Mouse (Mus musculus) limb, embryonic 14.5 days (tissue): ENCODE results near the gene Klb. TPM values are rescaled to one million over a fixed set of nuclear protein-coding genes. Genes with fewer than 3 reads are reported as not detected.

Experiments used
- ATAC-seq: fragments of 200-750 bp; cut with Nextera tagmentation; 2 replicates; pipeline ENCODE4 v1.8.0; 2017; ENCODE audit warnings: low read depth, moderate number of reproducible peaks, moderate TSS enrichment; ENCODE audit not compliant: low FRiP score
- DNase-seq: peaks from one replicate; pipeline ENCODE4 v3.0.0-alpha.2; 2015; ENCODE audit warnings: low spot score
- H3K27ac ChIP-seq: fragments of 300-500 bp; sonication (generic); replicated peaks from 2 replicates; pipeline ENCODE4 v1.5.1; 2014; ENCODE audit warnings: low read depth, mild to moderate bottlenecking, low read length, moderate library complexity, mixed read lengths
- H3K27me3 ChIP-seq: fragments of 300-500 bp; sonication (generic); 2 replicates; pipeline ENCODE4 v1.6.1; 2014; ENCODE audit warnings: low read length, mixed read lengths; ENCODE audit not compliant: control insufficient read depth, insufficient read depth
- H3K36me3 ChIP-seq: fragments of 300-500 bp; sonication (generic); 2 replicates; pipeline ENCODE4 v1.6.1; 2014; ENCODE audit warnings: mild to moderate bottlenecking, low read length, moderate library complexity, mixed read lengths; ENCODE audit not compliant: control insufficient read depth, insufficient read depth
- H3K4me1 ChIP-seq: fragments of 300-500 bp; sonication (generic); 2 replicates; pipeline ENCODE4 v1.6.1; 2014; ENCODE audit warnings: antibody characterized with exemption, low read length, mixed read lengths; ENCODE audit not compliant: control insufficient read depth, insufficient read depth
- H3K4me2 ChIP-seq: fragments of 300-500 bp; sonication (generic); replicated peaks from 2 replicates; pipeline ENCODE4 v1.6.1; 2014; ENCODE audit warnings: low read depth, mild to moderate bottlenecking, low read length, moderate library complexity; ENCODE audit not compliant: severe bottlenecking
- H3K4me3 ChIP-seq: fragments of 300-500 bp; sonication (generic); replicated peaks from 2 replicates; pipeline ENCODE4 v1.5.1; 2014; ENCODE audit warnings: low read length
- H3K9ac ChIP-seq: fragments of 300-500 bp; sonication (generic); 2 replicates; pipeline ENCODE4 v1.6.1; 2014; ENCODE audit warnings: mild to moderate bottlenecking, low read depth, low read length, moderate library complexity; ENCODE audit not compliant: severe bottlenecking
- H3K9me3 ChIP-seq: fragments of 300-500 bp; sonication (generic); 2 replicates; pipeline ENCODE4 v1.6.1; 2016; ENCODE audit warnings: low read length; ENCODE audit not compliant: control insufficient read depth
- POLR2A ChIP-seq: fragments of 200-500 bp; IDR thresholded peaks from 2 replicates; pipeline ENCODE4 v1.8.0; 2012; ENCODE audit warnings: inconsistent platforms, mild to moderate bottlenecking, moderate library complexity, borderline replicate concordance; ENCODE audit not compliant: insufficient read depth, insufficient read length; ENCODE audit errors: extremely low read depth
- WGBS: fragments of 180-500 bp; shearing (Covaris S2); extraction: QIAGEN DNeasy Blood & Tissue Kit; methylation state at CpG from one replicate; pipeline ENCODE4 v1.1.7; 2014; 5-methylcytosine and 5-hydroxymethylcytosine counted together
- polyA plus RNA-seq, 2 experiments: library from polyadenylated mRNA; depleted of rRNA in 1 of 2; stranded (reverse) in 1 of 2; unstranded in 1 of 2; fragments of >200 nt; fragmentation: Nextera tagmentation in 1 of 2; extraction: Ambion mirVana in 1 of 2; gene quantifications; 2 replicates each; pipeline versions ENCODE4 v1.2.1 to v1.2.3; 2012 to 2014

Gene Klb
- polyA plus RNA-seq, 2 experiments, result 0.11 TPM; not detected in 1

GRCm38 (mm10) chr5:65390648-65391644 is 42.8 kb downstream of the Klb start, which contains the start of the genes Rpl9 and Lias:
TSS of gene Rpl9 (minus strand) at chr5:65391444.
TSS of gene Lias (plus strand) at chr5:65391497.
- WGBS, result under 1% methylated on average over 83 of the region's 83 CpGs
- Histone ChIP-seq H3K9me3 (no peaks in the 10 kb centered on the region), H3K36me3 (peaks cover 45% of the 10 kb centered on the region), H3K4me1 (peaks cover 15% of the 10 kb centered on the region), H3K4me2 (peak within 1 kb of the TSS; percentile 86), H3K27me3 (no peaks in the 10 kb centered on the region), H3K4me3 (peak within 1 kb of the TSS; percentile 99), H3K27ac (peak within 1 kb of the TSS; percentile 90), H3K9ac (peak within 1 kb of the TSS; percentile 99)
- ATAC-seq, result peak; percentile 95
- DNase-seq, result peak; percentile 98
- TF ChIP-seq POLR2A, result peak; percentile 79; the same call in 1 of the 2 replicates

GRCm38 (mm10) chr5:65391753-65392152 is 43.6 kb downstream of the Klb start:
- Histone ChIP-seq H3K4me3 (peak overlapping the region; percentile 99), H3K9me3 (no peaks in the 10 kb centered on the region), H3K36me3 (peaks cover 52% of the 10 kb centered on the region), H3K27me3 (no peaks in the 10 kb centered on the region), H3K9ac (peak overlapping the region; percentile 99), H3K4me1 (peaks cover 15% of the 10 kb centered on the region), H3K27ac (peak overlapping the region; percentile 67; the same call in 1 of the 2 replicates), H3K4me2 (peak overlapping the region; percentile 74)
- TF ChIP-seq POLR2A, result no peak
- DNase-seq (peak; percentile 54), ATAC-seq (0 out of 2 replicates have a peak, but pooled peaks have one; percentile 55)
- 3% methylated on average over 12 of the region's 12 CpGs for WGBS

- H3K9me3 ChIP-seq, result no peaks in the 10 kb centered on the region
- no peak overlapping the region for H3K27ac ChIP-seq
- H3K36me3 ChIP-seq, result peaks cover 48% of the 10 kb centered on the region
- ATAC-seq (no peak), DNase-seq (no peak)
- 92% methylated on average over 7 of the region's 7 CpGs for WGBS
- TF ChIP-seq POLR2A, result no peak
- H3K4me1 ChIP-seq, result peaks cover 13% of the 10 kb centered on the region
- H3K27me3 ChIP-seq, result no peaks in the 10 kb centered on the region
- H3K9ac ChIP-seq, result no peak overlapping the region
- no peak overlapping the region for H3K4me3 ChIP-seq
- no peak overlapping the region for H3K4me2 ChIP-seq
Observed at GRCm38 (mm10) chr5:65394425-65394824, 46.3 kb downstream of the Klb start.

GRCm38 (mm10) chr5:65401251-65401994 is 53.3 kb downstream of the Klb start:
- peak; percentile 50; the same call in 1 of the 2 replicates for ATAC-seq
- Histone ChIP-seq H3K4me2 (no peak overlapping the region), H3K36me3 (peaks cover 70% of the 10 kb centered on the region)

GRCm38 (mm10) chr5:65407989-65408388 is 59.9 kb downstream of the Klb start:
- DNase-seq (no peak), ATAC-seq (no peak)
- H3K4me1 ChIP-seq, result no peaks in the 10 kb centered on the region
- WGBS, result 57% methylated on average over 12 of the region's 12 CpGs
- H3K4me2 ChIP-seq, result no peak overlapping the region
- H3K27ac ChIP-seq, result no peak overlapping the region
- H3K27me3 ChIP-seq, result no peaks in the 10 kb centered on the region
- H3K4me3 ChIP-seq, result no peak overlapping the region
- H3K9ac ChIP-seq, result no peak overlapping the region
- H3K9me3 ChIP-seq, result no peaks in the 10 kb centered on the region
- TF ChIP-seq POLR2A, result no peak
- peaks cover 66% of the 10 kb centered on the region for H3K36me3 ChIP-seq

More at GRCm38 (mm10) chr5:65401251-65401994, 53.3 kb downstream of the Klb start:
- no peaks in the 10 kb centered on the region for H3K27me3 ChIP-seq
- peak; percentile 60 for DNase-seq
- 33% methylated on average over 2 of the region's 2 CpGs for WGBS
- no peak overlapping the region for H3K27ac ChIP-seq
- TF ChIP-seq POLR2A, result 0 out of 2 replicates have a peak, but pooled peaks have one; percentile 31
- no peaks in the 10 kb centered on the region for H3K9me3 ChIP-seq
- no peak overlapping the region for H3K9ac ChIP-seq
- H3K4me1 ChIP-seq, result no peaks in the 10 kb centered on the region
- H3K4me3 ChIP-seq, result no peak overlapping the region
